Mouse (Mus musculus) brain, embryonic 14.5 days (tissue): ENCODE results near the gene Sema4c.

Source experiments
- CTCF ChIP-seq: fragments of 200-500 bp; IDR thresholded peaks from 2 replicates; pipeline ENCODE4 v1.5.1; 2012; ENCODE audit warnings: inconsistent platforms, mild to moderate bottlenecking, moderate library complexity, borderline replicate concordance; ENCODE audit not compliant: insufficient read depth, insufficient read length; ENCODE audit errors: extremely low read depth
- POLR2A ChIP-seq: fragments of 200-500 bp; IDR thresholded peaks from 2 replicates; pipeline ENCODE4 v1.6.1; 2012; ENCODE audit warnings: mild to moderate bottlenecking, inconsistent platforms, borderline replicate concordance; ENCODE audit not compliant: poor library complexity, insufficient read depth, insufficient read length, severe bottlenecking; ENCODE audit errors: extremely low read depth

DNA sequence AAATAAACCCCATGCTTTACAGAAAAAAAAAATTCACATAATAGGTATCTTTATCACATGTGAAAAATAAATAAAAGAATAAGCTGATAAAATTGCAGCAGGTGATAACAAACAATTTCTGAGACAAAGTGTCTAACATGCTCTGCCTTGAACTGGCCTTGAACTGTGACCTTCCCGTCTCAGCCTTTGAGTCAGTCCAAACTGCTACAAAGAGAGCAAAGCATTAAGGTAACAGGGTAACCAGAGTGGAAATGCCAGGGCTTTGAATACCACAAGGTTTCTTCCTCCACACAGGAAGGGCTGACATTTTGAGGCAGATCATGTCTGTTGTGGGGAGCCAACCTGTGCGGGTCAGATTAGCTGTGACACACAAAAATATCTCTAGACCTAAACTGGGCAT is 12.8 kb downstream of the Sema4c start:
- TF ChIP-seq CTCF (no peak), POLR2A (no peak)
